Mouse (Mus musculus): ENCODE results near the gene Pdss2.

DNA sequence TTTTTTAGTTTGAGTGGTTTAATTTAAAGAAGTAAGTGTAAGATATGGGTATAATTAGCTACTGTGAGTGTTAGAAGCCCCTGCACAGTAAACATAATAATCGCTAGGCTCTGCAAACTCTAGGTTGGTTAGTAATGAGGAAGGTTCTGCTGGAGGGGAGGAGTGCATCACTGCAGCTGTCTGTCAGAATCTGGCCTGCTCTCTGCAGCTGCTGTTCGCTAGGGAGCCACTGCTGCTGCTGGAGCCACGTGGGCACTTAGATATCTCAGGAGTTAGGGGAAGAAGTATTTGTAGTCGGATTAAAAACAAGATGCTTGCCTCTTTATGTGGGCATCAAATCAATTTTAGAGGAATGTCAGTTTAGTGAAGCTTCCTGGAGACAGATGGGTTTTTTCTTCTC lies 13.2 kb downstream of the Pdss2 start:
- TF ChIP-seq POLR2A (IDR thresholded peaks at IDR 0.05; ENCODE audit: control insufficient read depth, low read depth, low read length) (no peak), CTCF (IDR thresholded peaks at IDR 0.05; ENCODE audit: control insufficient read depth, insufficient read depth, insufficient replicate concordance, low read depth, low read length) (no peak)
